Mouse (Mus musculus) adrenal gland, postnatal 36 days (tissue): ENCODE measurements around the gene Tbl1x. TPM values are rescaled to one million over a fixed set of nuclear protein-coding genes. Genes with fewer than 3 reads are reported as not detected.

Experiments
- DNase-seq, 2 experiments: peaks; one replicate each; pipeline ENCODE4 v3.0.0; 2021; ENCODE audit warnings: mixed read lengths in 1 of 2
- total RNA-seq, 2 experiments: library from RNA; stranded (reverse); gene quantifications; 2 replicates each; pipeline ENCODE4 v1.2.3; 2021

Gene Tbl1x
- total RNA-seq, 2 experiments from 2014 or later: 73.9 to 79.9 TPM

GRCm38 (mm10) chrX:77608947-77609703 lies 98.3 kb downstream of the Tbl1x start:
- no peak for DNase-seq

GRCm38 (mm10) chrX:77611938-77612337 lies 101.1 kb downstream of the Tbl1x start:
- no peak for DNase-seq

- no peak for DNase-seq
These were observed 102.2 kb downstream of the Tbl1x start for GRCm38 (mm10) chrX:77613041-77613440.

GRCm38 (mm10) chrX:77615735-77616293 lies 105.0 kb downstream of the Tbl1x start:
- no peak for DNase-seq

GRCm38 (mm10) chrX:77617368-77618144 lies 106.7 kb downstream of the Tbl1x start:
- DNase-seq: no peak

- DNase-seq: no peak
These were observed 119.6 kb downstream of the Tbl1x start for GRCm38 (mm10) chrX:77630439-77630838.

GRCm38 (mm10) chrX:77636499-77636898 lies 125.7 kb downstream of the Tbl1x start:
- DNase-seq: no peak

GRCm38 (mm10) chrX:77638076-77638475 lies 127.3 kb downstream of the Tbl1x start:
- peak in 1 of 2 experiments; percentile 43 for DNase-seq

GRCm38 (mm10) chrX:77640301-77640700 lies 129.5 kb downstream of the Tbl1x start:
- no peak for DNase-seq

GRCm38 (mm10) chrX:77646164-77646563 lies 135.4 kb downstream of the Tbl1x start:
- no peak for DNase-seq

GRCm38 (mm10) chrX:77650246-77650645 lies 139.4 kb downstream of the Tbl1x start:
- DNase-seq: no peak

- no peak for DNase-seq
These were observed 151.2 kb downstream of the Tbl1x start for GRCm38 (mm10) chrX:77662030-77662429.

GRCm38 (mm10) chrX:77663276-77663675 lies 152.5 kb downstream of the Tbl1x start:
- no peak for DNase-seq

GRCm38 (mm10) chrX:77665030-77665429 lies 154.2 kb downstream of the Tbl1x start:
- no peak for DNase-seq

- no peak for DNase-seq
These were observed 156.1 kb downstream of the Tbl1x start for GRCm38 (mm10) chrX:77666911-77667310.

GRCm38 (mm10) chrX:77667441-77667840 lies 156.6 kb downstream of the Tbl1x start:
- no peak for DNase-seq

GRCm38 (mm10) chrX:77669779-77670550 lies 159.2 kb downstream of the Tbl1x start:
- DNase-seq: peak; percentile 35 to 45
